Mouse (Mus musculus): ENCODE measurements around the gene Nme3. TPM values are rescaled to one million over a fixed set of nuclear protein-coding genes. Genes with fewer than 3 reads are reported as not detected.
"Not testable (repeated sequence)": the region's sequence is repeated elsewhere in the genome, so short reads cannot be mapped to it uniquely, and the experiment has no call there.

Gene Nme3
- total RNA-seq, 2 experiments from 2014 or later, result 7.6 to 9.0 TPM

GRCm38 (mm10) chr17:24942453-24942852 lies 46.2 kb downstream of the Nme3 start:
- intact Hi-C loops (cut with DNase I; ENCODE audit: low total_unique reads), result not testable (repeated sequence)
- peak; percentile 29 for DNase-seq

GRCm38 (mm10) chr17:24943036-24943435 lies 46.7 kb downstream of the Nme3 start:
- DNase-seq, result no peak
- intact Hi-C loops (cut with DNase I; ENCODE audit: low total_unique reads), result no loop called here

- DNase-seq; intact Hi-C loops (cut with DNase I; ENCODE audit: low total_unique reads): not testable (repeated sequence)
Measured at GRCm38 (mm10) chr17:24943589-24943988, 47.3 kb downstream of the Nme3 start.

Other genes starting within 250 kb of the Nme3 start
- 10 to 100 TPM; 36.2 to 46.3 TPM for gene Slc9a3r2, start 246.2 kb upstream of the Nme3 start, total RNA-seq (2021)
- not detected for gene Npw, start 238.0 kb upstream of the Nme3 start, total RNA-seq (2021)
- 10 to 100 TPM; 13.9 to 16.3 TPM for gene Zfp598, start 226.8 kb upstream of the Nme3 start, total RNA-seq (2021)
- not detected for gene Syngr3, start 206.5 kb upstream of the Nme3 start, total RNA-seq (2021)
- gene Gfer, start 200.3 kb upstream of the Nme3 start, total RNA-seq (2021), result 10 to 100 TPM; 23.0 to 25.0 TPM
- gene Noxo1, start 200.3 kb upstream of the Nme3 start, total RNA-seq (2021), result under 1 TPM; 0.44 to 0.94 TPM
- 10 to 100 TPM; 16.3 to 19.6 TPM for gene Tbl3, start 188.8 kb upstream of the Nme3 start, total RNA-seq (2021)
- gene Rnf151, start 178.4 kb upstream of the Nme3 start, total RNA-seq (2021), result not detected
- 100 to 1,000 TPM; 643 to 719 TPM for gene Rps2, start 178.4 kb upstream of the Nme3 start, total RNA-seq (2021)
- 100 to 1,000 TPM; 467 to 532 TPM for gene Ndufb10, start 172.0 kb upstream of the Nme3 start, total RNA-seq (2021)
- 100 to 1,000 TPM; 781 to 864 TPM for gene Rpl3l, start 168.7 kb upstream of the Nme3 start, total RNA-seq (2021)
- gene Msrb1, start 159.9 kb upstream of the Nme3 start, total RNA-seq (2021), result 100 to 1,000 TPM; 143 to 165 TPM
- not detected for gene Hs3st6, start 143.5 kb upstream of the Nme3 start, total RNA-seq (2021)
- not detected for gene Meiob, start 92.2 kb upstream of the Nme3 start, total RNA-seq (2021)
- 10 to 100 TPM; 71.1 to 77.2 TPM for gene Hagh, start 56.4 kb upstream of the Nme3 start, total RNA-seq (2021)
- 10 to 100 TPM; 38.9 to 46.1 TPM for gene Fahd1, start 46.1 kb upstream of the Nme3 start, total RNA-seq (2021)
- 1 to 10 TPM; 2.9 TPM for gene Igfals, start 30.5 kb upstream of the Nme3 start, total RNA-seq (2021)
- gene Nubp2, start 10.2 kb upstream of the Nme3 start, total RNA-seq (2021), result 10 to 100 TPM; 12.5 to 14.6 TPM
- gene Spsb3, start 9.9 kb upstream of the Nme3 start, total RNA-seq (2021), result 10 to 100 TPM; 24.4 to 29.2 TPM
- 10 to 100 TPM; 13.9 to 14.5 TPM for gene Eme2, start 1.4 kb upstream of the Nme3 start, total RNA-seq (2021)
- gene Mrps34, start 1.4 kb upstream of the Nme3 start, total RNA-seq (2021), result 100 to 1,000 TPM; 118 to 120 TPM
- 10 to 100 TPM; 16.3 to 19.2 TPM for gene Mapk8ip3, start 40.5 kb downstream of the Nme3 start, total RNA-seq (2021)
- gene Jpt2, start 64.2 kb downstream of the Nme3 start, total RNA-seq (2021), result 10 to 100 TPM in 1 of 2 experiments, 1 to 10 TPM in 1; 8.2 to 13.3 TPM
- gene Cramp1l, start 119.3 kb downstream of the Nme3 start, total RNA-seq (2021), result 1 to 10 TPM; 7.1 to 7.3 TPM
- 1 to 10 TPM; 2.9 to 4.1 TPM for gene Ift140, start 119.6 kb downstream of the Nme3 start, total RNA-seq (2021)
- gene Tmem204, start 187.1 kb downstream of the Nme3 start, total RNA-seq (2021), result 10 to 100 TPM; 13.9 to 16.3 TPM
- gene Telo2, start 219.5 kb downstream of the Nme3 start, total RNA-seq (2021), result 1 to 10 TPM; 9.2 to 9.3 TPM
- 1 to 10 TPM; 8.4 to 9.6 TPM for gene Ptx4, start 224.3 kb downstream of the Nme3 start, total RNA-seq (2021)
- gene Clcn7, start 236.9 kb downstream of the Nme3 start, total RNA-seq (2021), result 10 to 100 TPM; 14.3 to 15.5 TPM